Mouse (Mus musculus): Measurements from ENCODE around the gene AL731706.1. TPM values are rescaled to one million over a fixed set of nuclear protein-coding genes. Genes with fewer than 3 reads are reported as not detected.

The AL731706.1 gene
- polyA plus RNA-seq (2015; fragmentation: Nextera tagmentation; extraction: Ambion mirVana): 27.0 and 28.4 TPM in 2 replicates

DNA sequence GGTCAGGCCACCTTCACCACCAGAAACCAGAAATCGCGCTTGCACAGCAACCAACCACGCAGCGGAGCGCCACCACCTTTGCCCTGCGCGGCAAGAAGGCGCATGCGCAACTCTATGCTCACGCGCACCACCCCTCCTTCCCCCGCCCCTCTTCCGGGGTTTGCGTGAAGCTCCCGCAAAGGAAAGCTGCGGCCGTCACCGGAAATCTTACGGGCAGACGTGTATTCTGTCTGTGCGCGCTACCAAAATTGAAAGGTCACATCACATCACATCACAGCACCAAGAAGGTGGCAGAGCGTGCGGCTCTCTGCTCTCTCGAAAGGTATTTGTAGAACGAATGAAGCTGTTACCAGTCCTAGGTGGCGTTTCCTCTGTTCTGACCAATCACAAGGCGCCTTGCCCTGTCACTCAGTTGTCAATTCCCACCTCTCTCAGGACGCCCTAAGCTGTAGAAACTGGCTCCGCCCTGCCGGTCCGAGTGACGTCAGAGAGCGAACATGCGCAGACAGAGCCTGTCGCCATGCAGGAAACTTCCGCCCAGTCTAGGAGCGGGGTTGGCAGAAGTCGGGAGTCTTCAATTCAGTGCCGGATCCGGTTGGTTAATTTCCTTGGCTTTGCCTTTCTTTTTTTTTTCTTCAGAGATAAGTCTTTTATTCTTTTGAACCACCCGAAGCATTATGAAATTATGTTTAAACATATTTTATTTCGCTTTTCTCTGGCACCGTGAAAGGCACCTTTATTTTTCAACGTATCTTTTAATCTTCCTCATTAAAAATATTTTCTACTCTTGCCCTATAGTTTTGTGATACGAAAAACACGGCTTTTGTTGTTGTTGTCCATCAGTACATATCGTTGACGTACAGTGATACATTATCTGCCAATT lies at the start of gene AL731706.1, which contains the start of the genes Slx4ip and Mkks:
Gene AL731706.1, minus strand, starts transcription at position 322 of the 883 bp plus-strand sequence.
Gene Slx4ip, plus strand, starts transcription at position 151 of the 883 bp plus-strand sequence.
Gene Mkks, minus strand, starts transcription at position 322 of the 883 bp plus-strand sequence.

DNA sequence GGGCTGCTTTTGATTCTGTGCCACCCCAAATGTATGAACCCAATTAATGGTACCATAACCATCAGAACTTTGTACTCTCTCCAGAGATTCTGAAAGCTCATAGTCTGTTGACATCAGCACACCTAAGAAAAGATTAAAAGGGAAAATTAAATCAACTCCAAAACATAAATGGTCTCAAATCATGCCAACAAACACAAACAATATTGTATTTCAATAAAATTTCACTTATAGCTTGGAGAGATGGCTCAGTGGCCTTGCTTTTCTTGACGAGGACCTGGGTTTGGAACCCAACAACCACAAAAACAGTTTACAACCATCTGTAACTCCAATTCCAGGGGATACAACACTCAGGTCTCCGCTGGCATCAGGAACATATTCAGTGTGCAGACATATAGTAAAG lies 5.6 kb downstream of the AL731706.1 start, which contains the start of gene AL731706.2:
Gene AL731706.2, minus strand, starts transcription at position 101 of the 400 bp plus-strand sequence.

Other genes with a start within 250 kb of the AL731706.1 start
- 422 and 458 TPM in 2 replicates for gene Snap25, start 177.9 kb downstream of the AL731706.1 start, polyA plus RNA-seq (2015; fragmentation: Nextera tagmentation; extraction: Ambion mirVana)
- gene AL731706.2, start 5.7 kb downstream of the AL731706.1 start, polyA plus RNA-seq (2015; fragmentation: Nextera tagmentation; extraction: Ambion mirVana): 41.3 and 43.2 TPM in 2 replicates
- 8.4 and 9.0 TPM in 2 replicates for gene Slx4ip, start 171 bp downstream of the AL731706.1 start, polyA plus RNA-seq (2015; fragmentation: Nextera tagmentation; extraction: Ambion mirVana)
- gene Mkks, start within 50 bp of the AL731706.1 start, polyA plus RNA-seq (2015; fragmentation: Nextera tagmentation; extraction: Ambion mirVana): 8.4 and 11.7 TPM in 2 replicates
- gene Jag1, start 225.3 kb upstream of the AL731706.1 start, polyA plus RNA-seq (2015; fragmentation: Nextera tagmentation; extraction: Ambion mirVana): 5.2 and 6.0 TPM in 2 replicates

All from neural tube, postnatal 0 days (tissue).